12 mouse cellular contexts compared by ENCODE assay signal in genomic region chr7:77812052-77812903, GRCm38 (mm10).
DNase-seq lines count a peak whose midpoint lies in the region; ATAC-seq and TF ChIP-seq lines count a peak whose summit lies in the region.
"Had no signal": no experiment of that assay in that cellular context is flagged by ENCODE, and none has a peak within 500 bp of the region (broad histone marks: within the 10 kb centered on the region; RNA-seq: fewer than 3 reads in every experiment).

No protein-coding gene starts in this region.

- H3K27ac ChIP-seq in midbrain, embryonic 10.5 days (replicated peaks) = no peak overlapping the region
- H3K27ac ChIP-seq in midbrain, embryonic 15.5 days = no peak overlapping the region
- no peak overlapping the region for H3K27ac ChIP-seq in forebrain, embryonic 14.5 days (ENCODE audit: low read depth, low read length)
- H3K27ac ChIP-seq in neural tube, embryonic 12.5 days = no peak overlapping the region
- H3K27ac ChIP-seq in left cerebral cortex, adult 2 months = no peak overlapping the region
- H3K27ac ChIP-seq: heart, embryonic 15.5 days had no signal

- no peaks in the 10 kb centered on the region for H3K36me3 ChIP-seq in midbrain, embryonic 10.5 days
- H3K36me3 ChIP-seq in midbrain, embryonic 15.5 days (replicated peaks) = no peaks in the 10 kb centered on the region
- no peaks in the 10 kb centered on the region for H3K36me3 ChIP-seq in forebrain, embryonic 14.5 days (ENCODE audit: control insufficient read depth, insufficient read depth, low read length)
- H3K36me3 ChIP-seq in neural tube, embryonic 12.5 days = no peaks in the 10 kb centered on the region
- H3K36me3 ChIP-seq: heart, embryonic 15.5 days had no signal

- no peak overlapping the region for H3K4me2 ChIP-seq in midbrain, embryonic 15.5 days
- no peak overlapping the region for H3K4me2 ChIP-seq in forebrain, embryonic 14.5 days (ENCODE audit: low read length)
- no peak overlapping the region for H3K4me2 ChIP-seq in neural tube, embryonic 12.5 days (replicated peaks)
- H3K4me2 ChIP-seq: heart, embryonic 15.5 days had no signal

- no peak; the same call in 1 of the 2 replicates for ATAC-seq in midbrain, embryonic 15.5 days (replicated peaks)
- ATAC-seq in forebrain, embryonic 14.5 days = peak; percentile 97
- peak; percentile 81; the same call in 1 of the 2 replicates for ATAC-seq in neural tube, embryonic 12.5 days (ENCODE audit: low FRiP score, low read depth)
- ATAC-seq: inflammation-experienced regulatory T-cells, adult 6 months had no signal

- no peaks in the 10 kb centered on the region for H3K9me3 ChIP-seq in midbrain, embryonic 10.5 days (replicated peaks)
- no peaks in the 10 kb centered on the region for H3K9me3 ChIP-seq in midbrain, embryonic 15.5 days
- no peaks in the 10 kb centered on the region for H3K9me3 ChIP-seq in forebrain, embryonic 14.5 days (replicated peaks; ENCODE audit: control insufficient read depth, low read length)
- no peaks in the 10 kb centered on the region for H3K9me3 ChIP-seq in neural tube, embryonic 12.5 days
- H3K9me3 ChIP-seq: heart, embryonic 15.5 days had no signal

- peaks cover 12% of the 10 kb centered on the region for H3K4me1 ChIP-seq in midbrain, embryonic 10.5 days
- no peaks in the 10 kb centered on the region for H3K4me1 ChIP-seq in midbrain, embryonic 15.5 days
- peaks cover 3% of the 10 kb centered on the region for H3K4me1 ChIP-seq in forebrain, embryonic 14.5 days (ENCODE audit: control insufficient read depth, insufficient read depth, low read length)
- no peaks in the 10 kb centered on the region for H3K4me1 ChIP-seq in neural tube, embryonic 12.5 days
- H3K4me1 ChIP-seq: heart, embryonic 15.5 days had no signal

- no peak overlapping the region for H3K4me3 ChIP-seq in midbrain, embryonic 10.5 days
- H3K4me3 ChIP-seq in midbrain, embryonic 15.5 days = no peak overlapping the region
- no peak overlapping the region for H3K4me3 ChIP-seq in forebrain, embryonic 14.5 days (ENCODE audit: low read depth, low read length)
- no peak overlapping the region for H3K4me3 ChIP-seq in neural tube, embryonic 12.5 days
- H3K4me3 ChIP-seq in left cerebral cortex, adult 2 months = no peak overlapping the region
- H3K4me3 ChIP-seq: heart, embryonic 15.5 days had no signal

- DNase-seq in midbrain, embryonic 10.5 days (ENCODE audit: low spot score) = peak; percentile 14
- DNase-seq in embryo, embryonic 11 days = peak; percentile 75
- DNase-seq in forebrain, embryonic 14.5 days (ENCODE audit: low spot score) = peak; percentile 89
- DNase-seq in gastrocnemius, adult 8-10 months (ENCODE audit: low spot score in 2 of 2) = no peak
- DNase-seq in left cerebral cortex, adult 2 months (ENCODE audit: extremely low spot score in 1 of 2, low spot score in 2 of 2) = no peak
- DNase-seq: cerebellum, adult 11-12 months; lung, postnatal 4 days had no signal

- WGBS in midbrain, embryonic 10.5 days = 8% methylated on average over 2 of the region's 2 CpGs
- WGBS in midbrain, embryonic 15.5 days = 7% methylated on average over 2 of the region's 2 CpGs
- 1% methylated on average over 2 of the region's 2 CpGs for WGBS in forebrain, embryonic 14.5 days
- 3% methylated on average over 2 of the region's 2 CpGs for WGBS in neural tube, embryonic 12.5 days

- no peak for TF ChIP-seq CTCF in left cerebral cortex, adult 2 months (IDR thresholded peaks at IDR 0.05)

- H3K27me3 ChIP-seq in midbrain, embryonic 10.5 days (ENCODE audit: low read depth, poor library complexity, severe bottlenecking) = no peaks in the 10 kb centered on the region
- H3K27me3 ChIP-seq in midbrain, embryonic 15.5 days (replicated peaks) = no peaks in the 10 kb centered on the region
- H3K27me3 ChIP-seq in forebrain, embryonic 14.5 days (replicated peaks; ENCODE audit: control insufficient read depth, insufficient read depth, low read length) = no peaks in the 10 kb centered on the region
- H3K27me3 ChIP-seq in neural tube, embryonic 12.5 days (replicated peaks) = no peaks in the 10 kb centered on the region
- H3K27me3 ChIP-seq: CH12.LX; heart, embryonic 15.5 days had no signal

- H3K9ac ChIP-seq in midbrain, embryonic 15.5 days = no peak overlapping the region
- no peak overlapping the region for H3K9ac ChIP-seq in forebrain, embryonic 14.5 days (ENCODE audit: low read length)
- no peak overlapping the region for H3K9ac ChIP-seq in neural tube, embryonic 12.5 days
- H3K9ac ChIP-seq: heart, embryonic 15.5 days had no signal

- intact Hi-C loops in left cerebral cortex, adult 2 months (cut with DNase I) = no loop called here

Comparison
In these comparisons a context has a peak if more than half of its experiments do, and no peak if none do; other contexts are left out.
1. DNase-seq: peak in midbrain, embryonic 10.5 days (single experiment), embryo, embryonic 11 days (single experiment) and forebrain, embryonic 14.5 days (single experiment); none in gastrocnemius, adult 8-10 months (0 of 2) and left cerebral cortex, adult 2 months (0 of 2).